ENCODE assay signal across 19 mouse cellular contexts in the genomic region with DNA sequence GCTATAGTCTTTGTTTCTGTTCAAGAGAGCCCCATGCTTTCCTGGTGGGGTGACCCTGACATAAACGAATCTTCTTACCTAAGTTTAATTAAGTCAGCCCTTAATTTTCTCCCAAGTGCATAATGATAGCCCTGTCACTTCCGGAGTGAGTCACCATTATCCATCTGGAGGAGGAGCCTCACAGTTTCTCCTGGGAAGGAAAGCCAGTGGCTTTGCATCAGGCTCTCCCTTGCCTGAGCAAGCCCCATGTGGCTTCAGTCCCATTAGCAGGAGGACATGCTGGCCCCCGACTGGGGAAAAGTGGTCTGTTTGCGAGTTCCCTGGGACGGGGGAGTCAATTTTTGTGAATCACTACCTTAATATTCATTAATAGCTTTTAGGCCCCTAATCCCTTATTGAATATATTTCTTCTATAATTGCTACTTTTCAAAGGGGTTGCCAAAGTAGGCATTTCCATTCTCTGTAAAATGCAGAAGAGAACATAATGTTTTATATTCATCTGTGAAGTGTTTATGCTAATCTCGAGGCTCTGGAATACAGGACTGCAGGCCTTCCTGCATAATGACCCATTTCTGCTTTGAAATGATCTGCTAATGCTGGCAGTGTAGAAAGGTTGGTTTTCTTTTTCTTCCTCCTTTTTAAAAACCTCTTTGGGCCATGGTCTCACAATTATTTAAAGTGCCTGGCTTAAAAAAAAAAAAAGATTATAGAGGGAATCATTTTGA.
DNase-seq lines count a peak whose midpoint lies in the region; ATAC-seq and TF ChIP-seq lines count a peak whose summit lies in the region.
"Had no signal": no experiment of that assay in that cellular context is flagged by ENCODE, and none has a peak within 500 bp of the region (broad histone marks: within the 10 kb centered on the region; RNA-seq: fewer than 3 reads in every experiment).

No protein-coding gene starts in this region.

- H3K9me3 ChIP-seq in hindbrain, embryonic 11.5 days (ENCODE audit: control insufficient read depth, low read length), result no peaks in the 10 kb centered on the region
- H3K9me3 ChIP-seq in hindbrain, embryonic 10.5 days, result no peaks in the 10 kb centered on the region
- no peaks in the 10 kb centered on the region for H3K9me3 ChIP-seq in forebrain, embryonic 13.5 days (replicated peaks)
- H3K9me3 ChIP-seq in hindbrain, embryonic 15.5 days, result no peaks in the 10 kb centered on the region
- no peaks in the 10 kb centered on the region for H3K9me3 ChIP-seq in midbrain, postnatal 0 days (ENCODE audit: low read length)
- no peaks in the 10 kb centered on the region for H3K9me3 ChIP-seq in intestine, embryonic 15.5 days
- H3K9me3 ChIP-seq: heart, embryonic 15.5 days; liver, embryonic 13.5 days; stomach, embryonic 15.5 days had no signal

- no peak overlapping the region for H3K27ac ChIP-seq in hindbrain, embryonic 11.5 days (ENCODE audit: low read depth, low read length)
- no peak overlapping the region for H3K27ac ChIP-seq in hindbrain, embryonic 10.5 days
- H3K27ac ChIP-seq in forebrain, embryonic 13.5 days, result peak overlapping the region; percentile 37; the same call in 1 of the 2 replicates
- no peak overlapping the region for H3K27ac ChIP-seq in hindbrain, embryonic 15.5 days (replicated peaks)
- peak overlapping the region; percentile 32; the same call in 1 of the 2 replicates for H3K27ac ChIP-seq in midbrain, postnatal 0 days (ENCODE audit: low read depth, low read length)
- no peak overlapping the region for H3K27ac ChIP-seq in intestine, embryonic 15.5 days
- H3K27ac ChIP-seq: heart, embryonic 15.5 days; liver, embryonic 13.5 days; stomach, embryonic 15.5 days had no signal

- no peaks in the 10 kb centered on the region for H3K36me3 ChIP-seq in hindbrain, embryonic 11.5 days (ENCODE audit: control insufficient read depth, insufficient read depth, low read length)
- no peaks in the 10 kb centered on the region for H3K36me3 ChIP-seq in hindbrain, embryonic 10.5 days
- no peaks in the 10 kb centered on the region for H3K36me3 ChIP-seq in forebrain, embryonic 13.5 days (ENCODE audit: poor library complexity, severe bottlenecking)
- no peaks in the 10 kb centered on the region for H3K36me3 ChIP-seq in hindbrain, embryonic 15.5 days
- no peaks in the 10 kb centered on the region for H3K36me3 ChIP-seq in midbrain, postnatal 0 days (ENCODE audit: insufficient read depth, low read length)
- no peaks in the 10 kb centered on the region for H3K36me3 ChIP-seq in intestine, embryonic 15.5 days
- H3K36me3 ChIP-seq: heart, embryonic 15.5 days; liver, embryonic 13.5 days; stomach, embryonic 15.5 days had no signal

- WGBS in hindbrain, embryonic 11.5 days, result 38% methylated on average over 6 of the region's 6 CpGs
- 47% methylated on average over 6 of the region's 6 CpGs for WGBS in hindbrain, embryonic 10.5 days
- WGBS in forebrain, embryonic 13.5 days, result 6% methylated on average over 6 of the region's 6 CpGs
- 23% methylated on average over 6 of the region's 6 CpGs for WGBS in hindbrain, embryonic 15.5 days
- WGBS in midbrain, postnatal 0 days, result 22% methylated on average over 6 of the region's 6 CpGs
- WGBS in intestine, embryonic 15.5 days, result 39% methylated on average over 6 of the region's 6 CpGs

- 0 out of 2 replicates have a peak, but pooled peaks have one; percentile 43 for ATAC-seq in hindbrain, embryonic 11.5 days (ENCODE audit: low FRiP score)
- peak; percentile 91 for ATAC-seq in forebrain, embryonic 13.5 days
- ATAC-seq in hindbrain, embryonic 15.5 days (ENCODE audit: low FRiP score, low read depth), result 0 out of 2 replicates have a peak, but pooled peaks have one; percentile 19
- no peak for ATAC-seq in midbrain, postnatal 0 days (ENCODE audit: low FRiP score)
- ATAC-seq in intestine, embryonic 15.5 days, result no peak

- H3K4me2 ChIP-seq in hindbrain, embryonic 11.5 days (replicated peaks; ENCODE audit: low read depth, low read length), result no peak overlapping the region
- no peak overlapping the region for H3K4me2 ChIP-seq in forebrain, embryonic 13.5 days
- H3K4me2 ChIP-seq in hindbrain, embryonic 15.5 days, result no peak overlapping the region
- H3K4me2 ChIP-seq in midbrain, postnatal 0 days (ENCODE audit: low read depth, low read length, poor library complexity, severe bottlenecking), result no peak overlapping the region
- H3K4me2 ChIP-seq in intestine, embryonic 15.5 days (replicated peaks), result no peak overlapping the region
- H3K4me2 ChIP-seq: heart, embryonic 15.5 days; liver, embryonic 13.5 days; stomach, embryonic 15.5 days had no signal

- DNase-seq in hindbrain, embryonic 11.5 days (ENCODE audit: low spot score), result no peak
- DNase-seq in hindbrain, embryonic 10.5 days (ENCODE audit: low spot score), result no peak
- DNase-seq in midbrain, postnatal 0 days (ENCODE audit: low spot score), result no peak
- DNase-seq in kidney, postnatal 4 days, result no peak
- no peak for DNase-seq in kidney, postnatal 36 days
- DNase-seq: adrenal gland, adult 8-10 months; cerebellum, adult 11-12 months; kidney, adult 9 months; layer of hippocampus, postnatal 36 days; liver, embryonic 13.5 days; spleen, adult 18-20 months; thymus, adult 2 months had no signal

- no peak overlapping the region for H3K9ac ChIP-seq in hindbrain, embryonic 11.5 days (ENCODE audit: low read depth, low read length)
- H3K9ac ChIP-seq in forebrain, embryonic 13.5 days, result no peak overlapping the region
- no peak overlapping the region for H3K9ac ChIP-seq in hindbrain, embryonic 15.5 days
- H3K9ac ChIP-seq in midbrain, postnatal 0 days (replicated peaks; ENCODE audit: low read length, poor library complexity, severe bottlenecking), result no peak overlapping the region
- H3K9ac ChIP-seq in intestine, embryonic 15.5 days, result no peak overlapping the region
- H3K9ac ChIP-seq: heart, embryonic 15.5 days; liver, embryonic 13.5 days; stomach, embryonic 15.5 days had no signal

- H3K4me3 ChIP-seq in hindbrain, embryonic 11.5 days (ENCODE audit: low read depth, low read length), result no peak overlapping the region
- H3K4me3 ChIP-seq in hindbrain, embryonic 10.5 days, result no peak overlapping the region
- no peak overlapping the region for H3K4me3 ChIP-seq in forebrain, embryonic 13.5 days
- H3K4me3 ChIP-seq in hindbrain, embryonic 15.5 days, result no peak overlapping the region
- no peak overlapping the region for H3K4me3 ChIP-seq in midbrain, postnatal 0 days (ENCODE audit: low read depth, low read length)
- H3K4me3 ChIP-seq in intestine, embryonic 15.5 days (replicated peaks), result no peak overlapping the region
- H3K4me3 ChIP-seq: erythroblast, embryonic 14.5 days; heart, embryonic 15.5 days; liver, embryonic 13.5 days; stomach, embryonic 15.5 days had no signal

- no peak for TF ChIP-seq CTCF in midbrain, postnatal 0 days (IDR thresholded peaks at IDR 0.05)

- H3K27me3 ChIP-seq in hindbrain, embryonic 11.5 days (ENCODE audit: control insufficient read depth, insufficient read depth, low read length), result no peaks in the 10 kb centered on the region
- H3K27me3 ChIP-seq in hindbrain, embryonic 10.5 days (ENCODE audit: insufficient read depth, poor library complexity, severe bottlenecking), result no peaks in the 10 kb centered on the region
- no peaks in the 10 kb centered on the region for H3K27me3 ChIP-seq in forebrain, embryonic 13.5 days
- no peaks in the 10 kb centered on the region for H3K27me3 ChIP-seq in hindbrain, embryonic 15.5 days
- no peaks in the 10 kb centered on the region for H3K27me3 ChIP-seq in midbrain, postnatal 0 days (ENCODE audit: insufficient read depth, low read length)
- H3K27me3 ChIP-seq in intestine, embryonic 15.5 days (replicated peaks), result no peaks in the 10 kb centered on the region
- H3K27me3 ChIP-seq: CH12.LX; heart, embryonic 15.5 days; liver, embryonic 13.5 days; stomach, embryonic 15.5 days had no signal

- no peaks in the 10 kb centered on the region for H3K4me1 ChIP-seq in hindbrain, embryonic 11.5 days (replicated peaks; ENCODE audit: control insufficient read depth, insufficient read depth, low read length)
- 0 out of 2 replicates have a peak, but pooled peaks cover 3% of the 10 kb centered on the region for H3K4me1 ChIP-seq in hindbrain, embryonic 10.5 days (replicated peaks)
- H3K4me1 ChIP-seq in forebrain, embryonic 13.5 days, result peaks cover 19% of the 10 kb centered on the region
- 0 out of 2 replicates have a peak, but pooled peaks cover 4% of the 10 kb centered on the region for H3K4me1 ChIP-seq in hindbrain, embryonic 15.5 days (replicated peaks)
- no peaks in the 10 kb centered on the region for H3K4me1 ChIP-seq in midbrain, postnatal 0 days (ENCODE audit: insufficient read depth, low read length)
- no peaks in the 10 kb centered on the region for H3K4me1 ChIP-seq in intestine, embryonic 15.5 days (replicated peaks)
- H3K4me1 ChIP-seq: heart, embryonic 15.5 days; liver, embryonic 13.5 days; stomach, embryonic 15.5 days had no signal

Comparison
In these comparisons a context has a peak if more than half of its experiments do, and no peak if none do; other contexts are left out.
1. ATAC-seq: peak in hindbrain, embryonic 11.5 days (single experiment), forebrain, embryonic 13.5 days (single experiment) and hindbrain, embryonic 15.5 days (single experiment); none in midbrain, postnatal 0 days (single experiment) and intestine, embryonic 15.5 days (single experiment).
2. H3K27ac ChIP-seq: peak in forebrain, embryonic 13.5 days (single experiment) and midbrain, postnatal 0 days (single experiment); none in hindbrain, embryonic 11.5 days (single experiment), hindbrain, embryonic 10.5 days (single experiment), hindbrain, embryonic 15.5 days (single experiment) and intestine, embryonic 15.5 days (single experiment).